Mouse (Mus musculus): ENCODE results near the gene Uqcrfs1. TPM values are rescaled to one million over a fixed set of nuclear protein-coding genes. Genes with fewer than 3 reads are reported as not detected.

Gene Uqcrfs1
- polyA plus RNA-seq, 1 experiment from 2014 or later, result 287 TPM

DNA sequence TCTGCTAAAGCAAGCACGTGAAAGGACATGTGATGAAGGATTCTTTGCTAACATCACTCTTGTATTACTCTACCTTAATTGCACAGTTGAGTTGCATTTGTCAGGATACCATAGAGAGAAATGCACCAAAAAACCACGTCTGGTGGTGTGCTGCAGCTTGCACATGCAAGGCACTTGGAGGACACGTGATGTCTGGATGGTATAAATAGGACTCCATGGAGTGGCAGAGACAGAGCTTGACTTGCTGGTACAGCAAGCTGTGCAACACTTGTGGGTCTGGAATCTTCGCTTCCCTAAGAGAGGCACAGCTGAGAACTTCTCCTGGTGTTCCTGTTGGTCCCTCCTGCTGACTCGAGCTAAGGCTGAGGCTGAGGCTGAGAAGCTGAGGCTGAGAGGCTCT, 4.2 kb upstream of the Uqcrfs1 start:
- no peak overlapping the region for H3K27ac ChIP-seq (replicated peaks)
- H3K36me3 ChIP-seq, result no peaks in the 10 kb centered on the region
- no peak overlapping the region for H3K4me3 ChIP-seq
- H3K9ac ChIP-seq, result no peak overlapping the region
- no peaks in the 10 kb centered on the region for H3K9me3 ChIP-seq
- ATAC-seq (ENCODE audit: low FRiP score, low read depth), result no peak
- no peak overlapping the region for H3K4me2 ChIP-seq
- WGBS, result 82% methylated on average over 5 of the region's 5 CpGs
- peaks cover 1% of the 10 kb centered on the region for H3K4me1 ChIP-seq (replicated peaks)
- no peaks in the 10 kb centered on the region for H3K27me3 ChIP-seq

DNA sequence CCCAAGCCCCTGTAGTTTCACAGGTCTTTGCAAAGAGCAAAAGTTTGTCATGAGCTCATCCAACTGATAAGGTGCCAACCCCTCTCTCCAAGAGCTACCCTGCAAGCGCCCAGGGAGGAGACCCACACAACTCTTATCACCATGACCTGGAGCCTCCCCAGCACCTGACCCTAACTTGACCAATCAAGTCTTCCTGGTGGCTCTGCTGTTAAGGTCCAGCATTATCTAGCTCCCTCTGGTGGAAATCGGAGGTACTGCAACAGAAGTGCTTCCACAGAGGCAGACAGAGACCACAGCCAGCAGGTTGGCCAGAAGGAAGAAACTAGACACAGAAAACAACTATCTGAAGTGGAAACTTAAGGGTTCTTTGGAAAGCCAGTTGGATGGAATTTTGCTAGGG, 3.7 kb upstream of the Uqcrfs1 start:
- Histone ChIP-seq H3K4me3 (no peak overlapping the region), H3K27ac (replicated peaks) (no peak overlapping the region), H3K9ac (no peak overlapping the region), H3K27me3 (no peaks in the 10 kb centered on the region), H3K4me2 (no peak overlapping the region), H3K36me3 (no peaks in the 10 kb centered on the region), H3K4me1 (replicated peaks) (peaks cover 6% of the 10 kb centered on the region), H3K9me3 (no peaks in the 10 kb centered on the region)
- WGBS, result 29% methylated on average over 2 of the region's 2 CpGs
- no peak for ATAC-seq (ENCODE audit: low FRiP score, low read depth)

DNA sequence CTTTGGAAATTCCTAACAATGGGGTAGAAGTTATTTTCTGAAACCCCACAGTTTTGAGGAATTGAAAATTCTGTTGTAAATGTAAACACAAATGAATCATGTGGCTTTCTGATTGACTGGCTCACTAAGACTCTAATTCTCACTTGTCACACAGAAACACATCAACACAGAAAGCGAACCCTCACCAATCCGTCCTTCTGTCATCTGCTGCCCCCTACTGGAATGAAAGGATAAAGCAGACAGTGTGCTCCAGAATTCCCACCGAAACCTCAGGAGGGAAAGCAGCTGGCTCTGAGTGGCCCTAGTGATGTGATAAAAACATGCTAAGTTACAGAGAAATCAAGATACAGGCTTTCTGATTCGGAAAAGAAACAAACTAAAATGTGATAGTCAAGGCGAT, 14.4 kb downstream of the Uqcrfs1 start:
- WGBS, result 9% methylated on average over 5 of the region's 5 CpGs
- no peak overlapping the region for H3K27ac ChIP-seq (replicated peaks)
- H3K9ac ChIP-seq, result no peak overlapping the region
- no peak overlapping the region for H3K4me3 ChIP-seq
- H3K4me2 ChIP-seq, result no peak overlapping the region
- H3K36me3 ChIP-seq, result no peaks in the 10 kb centered on the region
- H3K4me1 ChIP-seq (replicated peaks), result no peaks in the 10 kb centered on the region
- H3K27me3 ChIP-seq, result no peaks in the 10 kb centered on the region
- ATAC-seq (ENCODE audit: low FRiP score, low read depth), result peak; percentile 77
- no peaks in the 10 kb centered on the region for H3K9me3 ChIP-seq

DNA sequence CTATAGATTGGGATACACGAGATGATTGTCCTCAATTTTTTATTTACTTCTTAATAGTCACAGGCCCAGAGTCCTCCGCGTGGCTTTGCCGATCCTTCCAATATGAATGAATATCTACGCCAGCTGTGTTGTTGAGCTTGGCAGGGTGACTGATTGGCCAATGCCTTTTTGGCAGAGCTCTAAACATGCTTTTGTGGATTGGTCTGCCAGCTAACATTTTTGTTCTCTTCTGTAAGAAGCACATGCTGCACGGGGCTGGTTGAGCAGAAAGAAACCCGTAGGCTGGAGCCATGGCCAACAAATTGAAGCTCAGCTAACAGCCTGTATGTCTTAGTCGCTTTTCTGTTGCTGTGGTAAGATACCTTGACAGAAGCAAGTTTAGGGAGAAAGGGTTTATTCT, 20.2 kb downstream of the Uqcrfs1 start:
- no peak overlapping the region for H3K4me3 ChIP-seq
- H3K4me1 ChIP-seq (replicated peaks), result no peaks in the 10 kb centered on the region
- no peak overlapping the region for H3K27ac ChIP-seq (replicated peaks)
- H3K9ac ChIP-seq, result no peak overlapping the region
- 83% methylated on average over 8 of the region's 8 CpGs for WGBS
- ATAC-seq (ENCODE audit: low FRiP score, low read depth), result no peak
- H3K27me3 ChIP-seq, result no peaks in the 10 kb centered on the region
- no peaks in the 10 kb centered on the region for H3K36me3 ChIP-seq
- no peaks in the 10 kb centered on the region for H3K9me3 ChIP-seq
- H3K4me2 ChIP-seq, result no peak overlapping the region

DNA sequence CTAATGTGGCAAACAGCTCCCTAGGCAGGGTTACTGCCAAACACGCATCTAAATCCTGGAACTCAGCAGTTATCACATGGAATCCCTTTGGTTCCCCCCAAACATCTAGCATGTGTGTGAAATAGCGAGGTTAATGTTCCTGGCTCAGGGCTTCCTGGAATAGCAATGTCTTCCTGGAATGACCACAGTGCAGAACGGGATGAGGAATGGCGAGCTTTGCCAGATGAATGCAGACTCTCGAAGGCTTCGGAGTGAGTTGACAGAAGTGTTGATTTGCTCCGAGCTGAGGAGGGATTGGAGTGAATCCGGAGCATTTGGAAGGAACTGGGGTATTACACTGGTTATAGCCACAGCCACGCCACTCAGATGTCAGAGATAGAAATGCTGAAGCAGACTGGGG, 21.2 kb downstream of the Uqcrfs1 start:
- no peak for ATAC-seq (ENCODE audit: low FRiP score, low read depth)
- H3K27me3 ChIP-seq, result no peaks in the 10 kb centered on the region
- H3K9me3 ChIP-seq, result no peaks in the 10 kb centered on the region
- WGBS, result 97% methylated on average over 9 of the region's 9 CpGs
- no peak overlapping the region for H3K4me3 ChIP-seq
- no peaks in the 10 kb centered on the region for H3K4me1 ChIP-seq (replicated peaks)
- H3K27ac ChIP-seq (replicated peaks), result no peak overlapping the region
- no peak overlapping the region for H3K9ac ChIP-seq
- H3K36me3 ChIP-seq, result no peaks in the 10 kb centered on the region
- H3K4me2 ChIP-seq, result no peak overlapping the region

DNA sequence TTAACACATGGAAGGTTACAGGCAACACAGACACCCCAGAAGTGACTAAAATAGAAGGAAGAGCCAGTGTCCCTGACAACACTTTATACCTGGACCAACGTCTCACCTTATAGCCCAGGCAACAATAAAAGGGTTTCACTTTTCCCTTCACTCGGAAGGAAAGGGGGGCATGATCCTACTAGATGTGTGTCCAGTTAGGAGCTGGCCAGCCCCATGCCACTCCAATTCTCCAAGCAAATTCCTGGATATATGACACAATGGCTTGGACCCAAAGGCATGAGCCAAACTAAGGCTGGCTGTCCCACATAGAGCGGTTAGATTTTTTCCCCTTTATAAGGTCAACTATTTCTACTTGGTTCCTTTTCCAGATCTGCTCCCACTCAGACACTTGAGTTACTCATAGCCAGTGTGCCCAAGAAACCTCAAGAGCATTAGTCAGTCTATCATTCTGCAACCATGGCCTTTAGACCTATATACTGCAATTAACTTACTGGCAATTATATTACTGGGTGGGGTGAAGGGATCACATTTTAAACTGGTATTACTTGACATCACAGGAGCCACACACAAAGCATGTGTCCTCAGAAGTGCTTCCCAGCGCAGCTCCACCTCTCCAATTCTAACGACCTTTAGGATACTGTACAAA, 21.8 kb downstream of the Uqcrfs1 start:
- no peaks in the 10 kb centered on the region for H3K9me3 ChIP-seq
- H3K4me3 ChIP-seq, result no peak overlapping the region
- no peaks in the 10 kb centered on the region for H3K36me3 ChIP-seq
- ATAC-seq (ENCODE audit: low FRiP score, low read depth), result no peak
- no peaks in the 10 kb centered on the region for H3K4me1 ChIP-seq (replicated peaks)
- H3K27me3 ChIP-seq, result no peaks in the 10 kb centered on the region
- no peak overlapping the region for H3K27ac ChIP-seq (replicated peaks)
- H3K9ac ChIP-seq, result no peak overlapping the region
- WGBS, result 93% methylated on average over 5 of the region's 5 CpGs
- H3K4me2 ChIP-seq, result no peak overlapping the region

DNA sequence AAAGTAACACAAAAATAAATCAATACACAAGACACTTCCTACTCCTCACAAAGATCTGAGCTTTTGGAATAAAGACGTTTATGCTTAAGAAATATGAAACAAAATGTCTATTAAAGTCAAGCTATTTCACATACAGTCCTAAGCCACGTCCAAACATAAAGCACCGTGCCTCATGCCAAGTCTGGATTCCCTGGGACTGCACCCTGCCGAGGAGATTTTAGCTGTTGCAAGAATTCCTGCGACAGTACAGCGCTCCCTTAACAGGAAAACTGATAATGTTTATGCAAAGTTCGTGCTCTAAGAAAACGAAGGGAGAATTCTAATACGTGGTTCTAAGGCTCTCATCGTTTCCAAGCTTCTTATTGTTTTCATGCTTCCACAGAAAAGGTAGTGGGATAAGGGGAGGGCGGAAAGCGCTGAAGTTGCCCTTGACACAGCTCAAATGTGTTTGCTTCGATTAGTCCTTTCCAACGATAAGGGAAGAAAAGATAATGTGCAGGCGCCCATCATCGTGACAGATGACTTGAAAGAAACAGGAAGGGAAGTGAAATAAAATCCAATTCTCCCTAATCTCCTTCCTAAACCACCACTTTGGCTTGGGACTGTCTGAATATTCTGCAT, 23.8 kb downstream of the Uqcrfs1 start:
- no peaks in the 10 kb centered on the region for H3K4me1 ChIP-seq (replicated peaks)
- H3K27ac ChIP-seq (replicated peaks), result no peak overlapping the region
- no peak for ATAC-seq (ENCODE audit: low FRiP score, low read depth)
- no peaks in the 10 kb centered on the region for H3K36me3 ChIP-seq
- no peaks in the 10 kb centered on the region for H3K27me3 ChIP-seq
- 72% methylated on average over 16 of the region's 16 CpGs for WGBS
- H3K4me2 ChIP-seq, result no peak overlapping the region
- no peak overlapping the region for H3K9ac ChIP-seq
- H3K4me3 ChIP-seq, result no peak overlapping the region
- no peaks in the 10 kb centered on the region for H3K9me3 ChIP-seq

DNA sequence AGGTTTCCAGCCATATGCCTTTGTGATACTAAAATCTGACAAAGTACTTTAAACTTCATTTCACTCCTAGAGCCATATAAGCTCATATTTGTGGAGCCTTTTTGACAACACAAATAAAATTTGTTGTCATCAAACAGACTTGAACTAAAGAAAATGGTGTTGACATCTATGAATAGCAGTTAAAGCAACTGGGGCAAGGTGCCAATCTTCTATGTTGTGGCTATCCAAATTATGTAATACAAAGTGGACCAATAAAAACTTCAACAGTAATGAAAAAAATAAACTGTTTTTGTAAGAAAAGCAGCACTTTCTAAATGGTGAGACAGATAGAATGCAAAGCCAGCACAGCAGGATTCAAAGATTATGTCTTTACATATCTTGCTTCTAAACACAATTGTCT, 27.0 kb downstream of the Uqcrfs1 start:
- no peak for ATAC-seq (ENCODE audit: low FRiP score, low read depth)
- no peaks in the 10 kb centered on the region for H3K4me1 ChIP-seq (replicated peaks)
- H3K4me2 ChIP-seq, result no peak overlapping the region
- no peak overlapping the region for H3K27ac ChIP-seq (replicated peaks)
- H3K36me3 ChIP-seq, result no peaks in the 10 kb centered on the region
- no peak overlapping the region for H3K4me3 ChIP-seq
- no peaks in the 10 kb centered on the region for H3K27me3 ChIP-seq
- no peaks in the 10 kb centered on the region for H3K9me3 ChIP-seq
- H3K9ac ChIP-seq, result no peak overlapping the region

DNA sequence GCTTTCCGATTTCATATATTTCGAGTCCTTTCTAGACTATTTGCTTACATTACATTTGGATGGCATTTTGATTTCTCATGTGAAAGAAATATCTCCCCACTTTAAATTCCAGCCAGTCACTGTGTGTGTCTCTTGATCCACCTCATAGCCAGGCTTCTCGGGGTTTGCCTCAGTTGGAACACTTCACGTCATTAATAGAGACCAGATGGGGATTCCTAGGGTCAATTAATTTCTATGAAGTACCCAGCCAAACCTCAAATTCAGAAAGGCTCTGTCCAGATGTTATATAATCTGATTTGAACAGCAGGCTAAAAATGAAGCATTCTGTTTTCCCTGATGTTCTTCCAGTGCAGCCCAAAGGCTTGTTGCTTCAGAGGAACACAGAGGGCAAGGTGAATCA, 37.5 kb downstream of the Uqcrfs1 start:
- Histone ChIP-seq H3K9ac (no peak overlapping the region), H3K36me3 (no peaks in the 10 kb centered on the region), H3K9me3 (no peaks in the 10 kb centered on the region), H3K27ac (replicated peaks) (no peak overlapping the region), H3K4me2 (no peak overlapping the region), H3K4me1 (replicated peaks) (no peaks in the 10 kb centered on the region), H3K4me3 (no peak overlapping the region), H3K27me3 (no peaks in the 10 kb centered on the region)
- 69% methylated on average over 4 of the region's 4 CpGs for WGBS
- no peak for ATAC-seq (ENCODE audit: low FRiP score, low read depth)

DNA sequence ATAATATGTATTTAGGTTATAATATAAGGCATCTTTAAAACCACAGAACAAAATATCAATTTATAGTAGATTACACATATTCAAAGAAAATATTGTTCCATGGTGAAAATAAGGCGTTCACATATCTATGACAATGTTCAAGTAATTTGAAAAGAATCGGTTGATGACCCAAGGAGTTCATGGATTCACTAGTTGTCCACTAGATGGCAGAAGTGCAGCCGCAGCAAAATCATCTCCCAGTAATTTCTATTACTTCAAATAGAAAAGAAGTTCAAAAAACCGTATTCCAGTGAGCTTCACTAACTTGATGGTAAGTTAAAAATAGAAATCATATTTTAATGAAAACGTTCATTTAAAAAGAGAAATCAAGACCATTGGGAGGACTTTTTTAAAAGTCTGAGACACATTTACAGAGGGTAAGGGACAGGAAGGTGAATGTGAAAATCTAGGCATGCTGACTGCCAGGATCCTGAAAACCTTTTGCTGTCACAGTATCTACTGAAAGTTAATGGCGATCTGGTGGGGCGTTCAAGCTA, 43.2 kb downstream of the Uqcrfs1 start:
- H3K9ac ChIP-seq, result no peak overlapping the region
- WGBS, result 39% methylated on average over 7 of the region's 7 CpGs
- no peaks in the 10 kb centered on the region for H3K27me3 ChIP-seq
- no peak overlapping the region for H3K27ac ChIP-seq (replicated peaks)
- H3K4me3 ChIP-seq, result no peak overlapping the region
- no peak for ATAC-seq (ENCODE audit: low FRiP score, low read depth)
- H3K4me1 ChIP-seq (replicated peaks), result no peaks in the 10 kb centered on the region
- no peaks in the 10 kb centered on the region for H3K36me3 ChIP-seq
- no peaks in the 10 kb centered on the region for H3K9me3 ChIP-seq
- no peak overlapping the region for H3K4me2 ChIP-seq
